Mouse (Mus musculus): ENCODE results near the gene Gm49388.
"Not testable (repeated sequence)": the region's sequence is repeated elsewhere in the genome, so short reads cannot be mapped to it uniquely, and the experiment has no call there.

The Gm49388 gene

DNA sequence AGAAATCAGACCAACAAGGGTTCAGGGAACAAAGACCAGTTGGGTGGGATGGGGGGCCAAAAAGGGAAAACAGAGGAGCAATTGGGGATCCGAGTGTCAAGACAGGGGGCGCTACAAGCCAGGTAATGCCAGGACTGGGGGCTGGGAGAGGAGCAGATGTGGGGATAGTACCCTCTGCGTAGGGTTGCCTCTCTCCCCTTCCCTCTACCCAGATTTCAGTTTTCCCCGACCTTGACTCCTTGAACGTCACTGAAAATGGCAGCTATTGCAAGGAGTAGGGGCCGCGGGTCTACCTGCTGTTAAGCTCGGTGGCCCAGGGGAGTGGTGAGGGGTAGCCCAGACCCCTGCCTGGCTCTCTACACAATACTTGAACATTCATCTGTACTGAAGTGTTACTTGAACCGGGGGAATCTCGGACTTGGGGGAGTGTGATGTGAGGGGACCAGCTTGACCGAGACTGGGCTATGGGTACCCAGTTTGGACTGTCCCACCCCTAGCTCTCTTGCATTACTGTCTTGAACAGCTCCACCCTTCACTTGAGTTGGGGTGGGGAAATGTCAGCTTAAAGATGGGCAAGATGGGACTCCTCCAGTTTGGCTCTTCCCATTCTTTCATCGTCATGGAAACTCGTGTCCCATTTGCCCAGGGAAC, 16.9 kb upstream of the Gm49388 start:
- DNase-seq (ENCODE audit: low read depth, low spot score): no peak

DNA sequence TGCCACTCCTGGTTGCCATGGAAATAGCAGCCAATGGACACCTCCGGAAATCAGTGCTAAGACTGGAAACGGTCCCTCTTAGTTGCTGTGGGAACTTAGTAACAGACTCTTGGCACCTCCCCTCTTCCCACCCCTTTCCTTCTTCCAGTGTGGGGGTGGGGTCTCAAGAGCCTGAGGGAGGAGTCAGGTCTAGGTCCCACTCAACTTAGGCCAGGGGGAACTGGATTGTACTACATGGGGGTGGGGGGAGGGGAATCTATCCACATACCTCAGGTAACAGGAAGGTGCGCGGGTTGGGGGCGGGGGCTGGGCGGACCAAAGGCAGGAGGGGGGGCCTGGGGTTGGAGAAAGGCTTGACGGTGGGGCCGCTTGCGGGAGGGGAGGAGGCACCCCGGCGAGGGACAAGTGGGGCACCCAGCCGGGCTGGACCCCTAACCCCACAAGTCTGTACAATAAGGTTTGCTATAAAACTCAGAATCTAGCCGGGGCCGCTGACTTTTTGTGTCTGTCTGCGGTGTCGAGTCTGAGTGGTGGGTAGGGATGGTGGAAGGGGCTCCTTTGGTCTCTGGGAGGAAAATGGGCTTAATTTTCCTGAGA, 16.3 kb upstream of the Gm49388 start:
- peak; percentile 93 for DNase-seq (ENCODE audit: low read depth, low spot score)

DNA sequence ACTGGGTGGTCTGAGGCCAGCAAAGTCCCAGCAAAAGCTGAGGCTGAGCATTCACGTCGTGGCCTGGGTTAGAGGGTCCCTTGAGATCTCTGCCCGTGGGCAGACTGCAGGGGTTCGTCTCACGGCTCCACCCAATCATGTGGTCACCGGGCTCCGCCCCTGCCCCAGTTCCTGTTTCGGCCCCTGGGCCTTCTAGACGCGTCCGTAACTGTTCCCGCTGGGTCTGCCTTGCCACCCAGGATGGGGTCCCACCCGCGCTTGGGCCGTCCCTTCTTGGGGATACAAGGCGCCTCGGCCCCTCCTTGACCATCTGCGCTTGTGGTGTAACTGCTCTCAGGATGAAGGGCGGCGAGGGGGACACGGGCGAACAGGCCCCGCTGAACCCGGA, 15.8 kb upstream of the Gm49388 start, which contains the start of gene Orai3:
Gene Orai3, plus strand, starts transcription at position 165 of the 388 bp plus-strand sequence.
- no peak for DNase-seq (ENCODE audit: low read depth, low spot score)

GRCm38 (mm10) chr7:127770039-127770905, 15.1 kb upstream of the Gm49388 start:
- DNase-seq (ENCODE audit: low read depth, low spot score): no peak

DNA sequence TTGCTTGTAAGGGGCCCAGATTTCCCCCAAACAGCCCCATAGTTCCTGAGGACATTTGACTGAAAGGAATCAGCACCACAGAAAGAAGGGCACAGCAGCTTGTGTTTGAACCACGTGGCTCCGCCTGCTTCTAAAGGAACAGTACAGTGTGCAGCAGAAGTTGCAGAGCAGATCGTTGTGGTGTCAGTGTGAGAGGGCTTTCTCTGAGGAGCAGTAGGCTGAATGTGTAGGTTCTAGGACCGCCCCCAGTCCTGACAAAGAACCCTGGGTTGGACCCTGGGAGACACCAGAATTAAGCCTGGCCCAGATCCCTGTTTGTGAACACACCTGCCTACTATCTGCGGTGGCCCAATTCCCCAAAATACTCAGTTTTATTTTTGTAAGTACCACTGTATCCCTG, 14.1 kb upstream of the Gm49388 start:
- DNase-seq (ENCODE audit: low read depth, low spot score): no peak

GRCm38 (mm10) chr7:127772080-127772479, 13.3 kb upstream of the Gm49388 start:
- no peak for DNase-seq (ENCODE audit: low read depth, low spot score)

DNA sequence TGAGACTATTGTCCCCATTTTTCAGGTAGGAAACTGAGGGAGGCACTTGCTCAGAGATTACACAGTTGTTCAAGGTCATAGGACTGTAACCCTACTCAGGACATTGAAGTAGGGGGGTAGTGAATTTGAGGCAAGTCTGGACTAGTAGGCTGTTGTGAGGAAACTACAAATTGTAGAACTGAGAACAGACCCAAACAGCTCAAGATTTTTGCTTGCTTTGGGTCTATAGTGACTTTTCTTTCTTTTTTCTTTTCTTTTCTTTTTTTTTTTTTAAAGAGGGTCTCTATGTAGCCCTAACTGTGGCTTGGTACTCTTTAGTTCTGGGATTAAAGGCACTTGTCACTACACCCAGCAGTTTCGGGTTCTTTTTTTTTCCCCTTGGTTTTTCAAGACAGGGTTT, 12.9 kb upstream of the Gm49388 start:
- DNase-seq (ENCODE audit: low read depth, low spot score): no peak

DNA sequence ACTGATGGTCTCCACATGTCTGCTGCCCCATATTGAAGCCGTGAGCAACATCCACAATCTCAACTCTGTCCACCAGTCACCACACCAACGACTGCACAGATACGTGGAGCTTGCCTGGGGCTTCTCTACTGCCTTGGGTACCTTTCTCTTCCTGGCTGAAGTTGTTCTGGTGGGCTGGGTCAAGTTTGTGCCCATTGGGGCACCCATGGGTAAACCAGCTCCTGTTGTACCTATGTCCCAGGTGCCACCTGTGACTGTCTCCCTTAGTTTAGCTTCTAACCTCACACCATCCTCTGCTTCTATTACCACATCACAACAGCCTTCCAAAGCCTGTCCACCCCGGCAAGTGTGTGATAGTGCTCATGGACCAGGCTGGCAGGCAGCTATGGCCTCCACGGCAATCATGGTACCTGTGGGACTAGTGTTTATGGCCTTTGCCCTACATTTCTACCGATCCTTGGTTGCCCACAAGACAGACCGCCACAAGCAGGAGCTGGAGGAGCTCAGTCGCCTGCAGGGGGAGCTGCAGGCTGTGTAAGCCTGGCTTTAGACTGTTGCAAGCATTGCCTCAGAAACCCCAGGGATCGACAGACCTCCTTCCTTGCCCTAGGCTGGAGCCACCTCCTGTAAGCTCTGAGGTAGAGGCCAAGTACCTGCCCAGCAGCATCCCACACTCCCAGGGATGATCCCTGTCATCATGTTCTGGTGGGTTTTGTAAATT, 11.6 kb upstream of the Gm49388 start:
- no peak for DNase-seq (ENCODE audit: low read depth, low spot score)

GRCm38 (mm10) chr7:127775837-127776236, 9.6 kb upstream of the Gm49388 start:
- not testable (repeated sequence) for DNase-seq (ENCODE audit: low read depth, low spot score)

GRCm38 (mm10) chr7:127776426-127776825, 9.0 kb upstream of the Gm49388 start, which contains the start of gene Setd1a:
TSS of gene Setd1a (plus strand) at chr7:127776670.
- peak; percentile 78 for DNase-seq (ENCODE audit: low read depth, low spot score)

DNA sequence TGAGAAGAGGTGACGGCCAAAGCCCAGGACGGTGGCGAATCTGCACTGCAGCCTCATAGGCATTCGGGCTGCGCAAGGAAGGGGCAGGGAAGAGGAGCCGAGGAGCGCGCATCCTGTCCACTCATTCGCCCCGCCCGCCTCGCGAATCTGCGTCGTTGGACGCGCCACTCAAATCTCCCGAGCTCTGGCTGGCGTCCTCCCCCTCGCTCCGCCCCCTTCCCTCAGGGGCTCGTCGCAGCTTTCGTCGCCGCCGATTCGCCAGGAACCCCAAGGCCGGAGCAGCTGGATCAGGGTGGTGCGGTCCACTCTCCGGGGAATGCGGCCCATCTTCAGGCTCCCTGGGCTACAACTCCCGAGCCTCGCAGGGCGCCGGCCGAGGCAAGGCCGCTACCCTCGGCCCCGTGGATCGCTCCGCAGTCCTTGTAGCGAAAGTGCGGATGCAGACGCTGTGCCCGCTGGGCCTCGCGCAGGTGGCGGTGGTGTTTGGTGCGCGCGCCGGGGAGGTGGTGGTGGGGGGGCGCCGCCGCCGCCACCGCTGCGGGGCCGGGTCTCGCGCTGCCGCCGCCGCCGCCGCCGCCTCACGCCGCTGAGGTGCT, 8.4 kb upstream of the Gm49388 start:
- DNase-seq (ENCODE audit: low read depth, low spot score): peak; percentile 91

DNA sequence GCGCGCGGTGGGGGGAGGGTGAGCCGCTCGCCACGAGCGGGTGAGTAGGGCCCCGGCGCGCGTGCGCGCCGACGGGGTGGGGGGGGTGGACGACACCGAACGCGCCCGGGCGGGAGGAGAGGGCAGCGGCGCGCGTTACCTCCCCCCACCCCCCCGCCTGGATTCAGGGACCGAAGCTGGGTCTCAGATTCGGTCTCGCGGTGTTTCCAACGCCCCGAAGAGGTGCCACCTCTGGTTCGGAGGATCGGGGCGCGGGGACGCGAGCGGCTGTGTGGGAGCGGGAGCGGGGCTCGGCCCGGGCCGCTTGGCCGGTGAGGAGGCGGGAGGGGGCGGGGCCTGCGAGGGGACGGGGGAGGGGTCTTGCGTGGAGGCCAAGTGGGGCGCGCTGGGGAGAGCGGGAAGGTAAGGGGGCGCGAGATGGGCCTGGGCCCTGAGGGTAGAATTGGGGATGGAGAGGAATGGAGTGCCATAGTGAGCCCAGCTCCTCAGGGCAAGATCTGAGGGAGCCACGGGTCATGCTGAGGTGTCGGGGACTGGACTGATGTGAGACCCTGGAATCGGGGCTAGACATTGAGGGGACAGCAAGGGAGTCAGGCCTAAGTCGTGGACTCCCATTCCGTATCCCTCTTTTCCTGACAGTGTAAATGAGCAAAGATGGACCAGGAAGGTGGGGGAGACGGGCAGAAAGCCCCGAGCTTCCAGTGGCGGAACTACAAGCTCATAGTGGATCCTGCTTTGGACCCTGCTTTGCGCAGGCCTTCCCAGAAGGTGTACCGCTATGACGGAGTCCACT, 7.7 kb upstream of the Gm49388 start:
- DNase-seq (ENCODE audit: low read depth, low spot score): no peak

GRCm38 (mm10) chr7:127778350-127778749, 7.1 kb upstream of the Gm49388 start:
- DNase-seq (ENCODE audit: low read depth, low spot score): no peak

- no peak for DNase-seq (ENCODE audit: low read depth, low spot score)
Observed at GRCm38 (mm10) chr7:127797076-127797845, 11.9 kb downstream of the Gm49388 start.

DNA sequence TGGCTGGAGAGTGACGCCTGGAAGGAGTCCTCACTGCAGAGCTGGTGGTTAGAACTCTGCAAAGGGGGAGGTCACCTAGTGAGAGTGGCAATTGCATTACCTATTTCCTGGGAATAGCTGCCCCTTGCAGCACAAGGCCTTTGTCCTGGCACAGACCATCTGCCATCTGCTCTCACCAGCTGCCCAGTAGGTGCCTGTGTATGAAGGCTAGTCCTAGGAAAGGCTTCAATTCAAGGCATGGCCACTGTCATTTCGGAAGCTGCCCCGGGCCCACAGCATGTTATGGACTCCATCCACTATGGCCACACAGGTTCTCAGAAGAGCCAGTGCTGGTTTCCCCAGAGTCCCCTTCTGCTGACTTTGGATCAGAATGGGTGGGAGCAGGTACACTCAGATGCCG, 13.2 kb downstream of the Gm49388 start:
- no peak for DNase-seq (ENCODE audit: low read depth, low spot score)

DNA sequence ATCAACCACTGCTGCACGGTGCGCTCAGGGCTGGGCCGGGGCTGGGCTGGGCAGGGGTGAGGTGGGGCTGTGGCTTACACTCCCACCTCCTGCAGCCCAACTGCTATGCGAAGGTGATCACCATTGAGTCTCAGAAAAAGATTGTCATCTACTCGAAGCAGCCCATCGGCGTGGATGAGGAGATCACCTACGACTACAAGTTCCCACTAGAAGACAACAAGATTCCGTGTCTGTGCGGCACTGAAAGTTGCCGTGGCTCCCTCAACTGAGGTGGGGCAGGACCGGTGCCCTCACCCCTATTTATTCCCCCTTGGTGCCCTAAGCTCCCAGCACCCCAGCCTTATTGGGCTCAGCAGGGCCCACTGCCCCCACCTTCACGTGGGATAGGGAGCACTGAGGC, 13.8 kb downstream of the Gm49388 start:
- DNase-seq (ENCODE audit: low read depth, low spot score): no peak

DNA sequence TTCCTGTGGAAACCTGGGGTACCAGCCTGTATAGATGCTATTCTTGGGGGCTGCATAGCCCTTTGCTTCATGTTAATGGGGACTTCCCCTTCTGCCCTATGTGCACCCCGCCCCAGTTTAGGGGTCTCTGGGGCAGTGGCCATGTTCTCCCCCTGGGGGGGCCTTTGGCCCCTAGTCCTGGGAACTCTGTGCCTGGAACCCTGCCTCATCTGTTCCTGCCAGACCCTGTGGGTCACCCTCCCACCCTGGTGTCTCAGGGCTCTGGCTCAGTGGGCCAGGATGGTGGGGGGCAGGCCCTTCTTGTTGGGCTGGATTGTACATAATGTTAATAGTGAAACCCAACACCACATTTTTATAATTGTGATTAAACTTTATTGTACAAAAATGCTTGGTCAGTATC, 14.3 kb downstream of the Gm49388 start:
- DNase-seq (ENCODE audit: low read depth, low spot score): no peak

DNA sequence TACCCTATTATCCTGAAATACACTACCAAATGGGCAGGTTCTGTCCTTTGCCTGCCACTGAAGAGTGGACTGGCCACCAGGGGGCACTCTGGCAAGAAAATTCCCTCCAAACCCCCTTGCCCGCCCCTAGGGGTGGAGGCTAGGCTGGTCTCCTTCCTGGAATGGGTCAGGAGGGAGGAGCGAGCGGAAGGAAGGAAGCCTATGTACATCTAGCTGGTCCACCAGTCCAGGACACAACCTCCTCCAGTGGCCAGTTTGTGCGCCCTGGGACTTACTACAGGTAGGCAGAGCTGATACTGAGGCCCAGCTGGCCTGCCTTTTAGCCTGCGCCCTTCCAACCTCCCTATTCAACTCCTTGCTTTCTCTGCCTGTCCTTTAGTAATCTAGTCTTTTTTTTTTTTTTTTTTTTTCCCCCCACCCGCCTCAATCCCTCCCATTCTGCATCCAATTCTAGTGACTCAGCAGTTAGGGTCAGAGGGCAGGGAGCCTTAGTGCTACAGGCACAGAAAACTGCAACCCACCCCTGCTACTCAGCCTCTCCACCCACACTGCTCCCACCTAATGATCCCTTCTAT, 15.1 kb downstream of the Gm49388 start, which contains the start of gene Hsd3b7:
Gene Hsd3b7, plus strand, starts transcription at position 170 of the 575 bp plus-strand sequence.
- no peak for DNase-seq (ENCODE audit: low read depth, low spot score)

- no peak for DNase-seq (ENCODE audit: low read depth, low spot score)
Observed at GRCm38 (mm10) chr7:127801010-127801621, 15.7 kb downstream of the Gm49388 start.
